Mouse (Mus musculus) small intestine, adult 2 months (tissue): Measurements from ENCODE around the gene Pik3c2g. TPM values are rescaled to one million over a fixed set of nuclear protein-coding genes. Genes with fewer than 3 reads are reported as not detected.

ENCODE experiments used
- H3K27ac ChIP-seq: fragments of 200-500 bp; 2 replicates; pipeline ENCODE4 v1.5.1; 2012; ENCODE audit warnings: low read depth, low read length, control low read depth, inconsistent platforms; ENCODE audit not compliant: insufficient read depth
- H3K27me3 ChIP-seq: fragments of 200-500 bp; 2 replicates; pipeline ENCODE4 v1.6.1; 2012; ENCODE audit warnings: mild to moderate bottlenecking, moderate library complexity, low read length, inconsistent platforms; ENCODE audit not compliant: control insufficient read depth, insufficient read depth
- H3K36me3 ChIP-seq: fragments of 200-500 bp; 2 replicates; pipeline ENCODE4 v1.6.1; 2012; ENCODE audit warnings: mild to moderate bottlenecking, low read length, control low read depth, inconsistent platforms; ENCODE audit not compliant: control insufficient read depth, insufficient read depth
- H3K4me1 ChIP-seq: fragments of 200-500 bp; 2 replicates; pipeline ENCODE4 v1.6.1; 2012; ENCODE audit warnings: low read length, inconsistent platforms, mixed read lengths; ENCODE audit not compliant: control insufficient read depth, insufficient read depth, insufficient read length
- H3K4me3 ChIP-seq: fragments of 200-500 bp; 2 replicates; pipeline ENCODE4 v1.5.1; 2012; ENCODE audit warnings: low read depth, mild to moderate bottlenecking, control low read depth, inconsistent platforms, low read length, moderate library complexity
- CTCF ChIP-seq: fragments of 200-500 bp; IDR thresholded peaks from 2 replicates; pipeline ENCODE4 v1.5.1; 2012; ENCODE audit warnings: low read depth, mild to moderate bottlenecking, control low read depth, inconsistent platforms, low read length, moderate library complexity, mixed read lengths; ENCODE audit not compliant: insufficient replicate concordance, insufficient read length; ENCODE audit errors: extremely low read depth
- POLR2A ChIP-seq: fragments of 200-500 bp; IDR thresholded peaks from 2 replicates; pipeline ENCODE4 v1.6.1; 2012; ENCODE audit warnings: low read depth, mild to moderate bottlenecking, control low read depth, inconsistent platforms, low read length, moderate library complexity
- WGBS: fragments of 180-500 bp; shearing (Covaris S2); methylation state at CpG from one replicate; pipeline ENCODE4 v1.1.7; 2018; 5-methylcytosine and 5-hydroxymethylcytosine counted together
- polyA plus RNA-seq: library from polyadenylated mRNA; depleted of rRNA; stranded (reverse); fragments of >200 nt; gene quantifications from 2 replicates; pipeline ENCODE4 v1.2.3, GENCODE M21; 2012

Pik3c2g gene
- polyA plus RNA-seq, 1 experiment: 0.15 TPM

GRCm38 (mm10) chr6:139842626-139843025, 255.6 kb downstream of the Pik3c2g start:
- 90% methylated on average over 1 of the region's 1 CpGs for WGBS
- H3K27ac ChIP-seq: no peak overlapping the region
- H3K36me3 ChIP-seq: no peaks in the 10 kb centered on the region
- H3K27me3 ChIP-seq: no peaks in the 10 kb centered on the region
- H3K4me1 ChIP-seq: no peaks in the 10 kb centered on the region
- H3K4me3 ChIP-seq: no peak overlapping the region
- TF ChIP-seq CTCF (no peak), POLR2A (no peak)

- Histone ChIP-seq H3K27ac (no peak overlapping the region), H3K27me3 (no peaks in the 10 kb centered on the region), H3K4me1 (no peaks in the 10 kb centered on the region), H3K36me3 (no peaks in the 10 kb centered on the region), H3K4me3 (no peak overlapping the region)
- no peak for TF ChIP-seq POLR2A
- TF ChIP-seq CTCF: no peak
- WGBS: 77% methylated on average over 4 of the region's 4 CpGs
Measured at GRCm38 (mm10) chr6:139843531-139843930, 256.5 kb downstream of the Pik3c2g start.

DNA sequence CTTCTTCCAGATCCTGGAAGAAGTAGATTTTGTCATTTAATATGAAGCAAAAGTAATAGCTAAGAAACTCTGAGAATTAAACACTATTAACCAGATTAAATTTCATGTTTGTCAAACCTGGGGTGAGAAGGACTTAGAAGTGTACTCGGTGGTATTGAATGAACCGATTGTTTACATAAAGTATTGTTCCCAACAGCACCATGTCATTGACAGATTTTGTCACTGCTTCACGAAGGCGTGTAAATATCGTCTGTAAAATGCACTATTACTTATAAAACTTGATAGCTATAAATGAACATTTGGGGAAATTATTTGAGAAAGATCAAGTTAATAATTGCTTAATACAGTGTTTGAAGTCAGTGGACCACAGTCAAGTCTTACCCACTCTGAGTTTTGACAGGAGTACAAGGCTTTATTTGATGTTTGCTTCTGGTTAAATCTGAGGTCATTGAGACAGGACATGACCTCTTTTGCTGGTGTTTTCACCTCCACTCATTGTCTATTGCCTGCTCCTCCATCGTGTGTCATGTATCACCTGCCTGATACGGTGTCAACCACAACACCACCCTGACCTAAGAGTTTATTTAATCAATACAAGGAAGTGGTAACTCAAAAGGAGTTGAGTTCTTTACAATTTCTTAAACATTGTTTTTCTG, 260.0 kb downstream of the Pik3c2g start:
- Histone ChIP-seq H3K36me3 (no peaks in the 10 kb centered on the region), H3K4me3 (no peak overlapping the region), H3K27me3 (no peaks in the 10 kb centered on the region), H3K27ac (no peak overlapping the region), H3K4me1 (no peaks in the 10 kb centered on the region)
- WGBS: 49% methylated on average over 7 of the region's 7 CpGs
- TF ChIP-seq POLR2A (no peak), CTCF (no peak)

DNA sequence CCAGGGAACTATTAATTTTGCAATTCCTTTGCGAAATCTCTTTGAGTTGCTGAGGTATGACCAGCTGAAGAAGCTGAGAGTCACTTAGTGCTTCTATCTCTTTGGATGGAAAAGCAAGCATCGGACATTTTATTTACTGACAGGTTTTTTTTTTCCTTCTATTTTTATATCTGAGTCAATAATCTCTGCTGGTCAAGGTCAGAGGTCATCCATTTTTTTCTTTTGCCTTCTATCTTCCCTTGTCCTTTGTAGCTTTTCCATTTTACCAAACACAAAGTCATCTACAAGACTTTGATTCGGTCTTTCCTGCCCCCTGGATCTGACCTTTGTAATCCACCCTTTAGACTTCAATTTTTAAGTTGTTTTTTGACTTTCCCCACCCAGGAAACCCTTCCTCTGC, 262.9 kb downstream of the Pik3c2g start:
- no peaks in the 10 kb centered on the region for H3K36me3 ChIP-seq
- no peak overlapping the region for H3K27ac ChIP-seq
- TF ChIP-seq POLR2A (no peak), CTCF (no peak)
- no peak overlapping the region for H3K4me3 ChIP-seq
- WGBS: 67% methylated on average over 3 of the region's 3 CpGs
- no peaks in the 10 kb centered on the region for H3K27me3 ChIP-seq
- no peaks in the 10 kb centered on the region for H3K4me1 ChIP-seq

- Histone ChIP-seq H3K4me3 (no peak overlapping the region), H3K27ac (no peak overlapping the region), H3K27me3 (no peaks in the 10 kb centered on the region), H3K4me1 (no peaks in the 10 kb centered on the region), H3K36me3 (no peaks in the 10 kb centered on the region)
- WGBS: 88% methylated on average over 21 of the region's 21 CpGs
- TF ChIP-seq CTCF (no peak), POLR2A (no peak)
Measured at GRCm38 (mm10) chr6:139851705-139852603, 264.9 kb downstream of the Pik3c2g start.

GRCm38 (mm10) chr6:139852836-139853235, 265.8 kb downstream of the Pik3c2g start:
- no peaks in the 10 kb centered on the region for H3K4me1 ChIP-seq
- H3K27ac ChIP-seq: no peak overlapping the region
- no peak for TF ChIP-seq POLR2A
- no peak for TF ChIP-seq CTCF
- H3K27me3 ChIP-seq: no peaks in the 10 kb centered on the region
- no peak overlapping the region for H3K4me3 ChIP-seq
- H3K36me3 ChIP-seq: no peaks in the 10 kb centered on the region
- 73% methylated on average over 3 of the region's 3 CpGs for WGBS

GRCm38 (mm10) chr6:139860141-139860540, 273.1 kb downstream of the Pik3c2g start:
- H3K27ac ChIP-seq: no peak overlapping the region
- 17% methylated on average over 3 of the region's 3 CpGs for WGBS
- no peaks in the 10 kb centered on the region for H3K4me1 ChIP-seq
- no peaks in the 10 kb centered on the region for H3K27me3 ChIP-seq
- no peak for TF ChIP-seq POLR2A
- TF ChIP-seq CTCF: no peak
- H3K4me3 ChIP-seq: no peak overlapping the region
- H3K36me3 ChIP-seq: no peaks in the 10 kb centered on the region
